Mouse (Mus musculus): ENCODE measurements at regions not wholly inside any gene's neighbourhood (a gene's known extent, or its start where the extent isn't known, plus 50 kb on each side); places are given as distances from the start of the nearest gene placed in this dataset.
"Not testable (repeated sequence)": the region's sequence is repeated elsewhere in the genome, so short reads cannot be mapped to it uniquely, and the experiment has no call there.

GRCm38 (mm10) chr11:52460190-52460780 lies 64.1 kb downstream of the 9530068E07Rik start:
- no peak overlapping the region for H3K4me3 ChIP-seq (ENCODE audit: low read depth, low read length)
- H3K9ac ChIP-seq (ENCODE audit: low read depth, low read length): no peak overlapping the region
- WGBS: 62% methylated on average over 7 of the region's 7 CpGs
- DNase-seq (ENCODE audit: low spot score) (no peak), ATAC-seq (ENCODE audit: low read depth) (no peak)
- H3K9me3 ChIP-seq (ENCODE audit: control insufficient read depth, low read length): no peaks in the 10 kb centered on the region
- no peaks in the 10 kb centered on the region for H3K4me1 ChIP-seq (ENCODE audit: control insufficient read depth, insufficient read depth, low read length)
- no peak overlapping the region for H3K27ac ChIP-seq (replicated peaks; ENCODE audit: low read depth, low read length)
- no peak overlapping the region for H3K4me2 ChIP-seq (ENCODE audit: low read depth, low read length)
- no peaks in the 10 kb centered on the region for H3K27me3 ChIP-seq (replicated peaks; ENCODE audit: control insufficient read depth, insufficient read depth, low read length)
- no peaks in the 10 kb centered on the region for H3K36me3 ChIP-seq (ENCODE audit: control insufficient read depth, insufficient read depth, low read length)

GRCm38 (mm10) chr11:52471128-52471527 lies 74.9 kb downstream of the 9530068E07Rik start:
- not testable (repeated sequence) for ATAC-seq (ENCODE audit: low read depth); H3K9me3 ChIP-seq (ENCODE audit: control insufficient read depth, low read length); H3K27ac ChIP-seq (replicated peaks; ENCODE audit: low read depth, low read length); H3K4me2 ChIP-seq (ENCODE audit: low read depth, low read length); H3K4me1 ChIP-seq (ENCODE audit: control insufficient read depth, insufficient read depth, low read length); H3K36me3 ChIP-seq (ENCODE audit: control insufficient read depth, insufficient read depth, low read length); H3K27me3 ChIP-seq (replicated peaks; ENCODE audit: control insufficient read depth, insufficient read depth, low read length); H3K9ac ChIP-seq (ENCODE audit: low read depth, low read length); DNase-seq (ENCODE audit: low spot score); H3K4me3 ChIP-seq (ENCODE audit: low read depth, low read length)
- WGBS: 81% methylated on average over 5 of the region's 6 CpGs

- not testable (repeated sequence) for H3K4me2 ChIP-seq (ENCODE audit: low read depth, low read length); H3K4me3 ChIP-seq (ENCODE audit: low read depth, low read length); H3K9ac ChIP-seq (ENCODE audit: low read depth, low read length); H3K27ac ChIP-seq (replicated peaks; ENCODE audit: low read depth, low read length); DNase-seq (ENCODE audit: low spot score); H3K36me3 ChIP-seq (ENCODE audit: control insufficient read depth, insufficient read depth, low read length); ATAC-seq (ENCODE audit: low read depth); H3K4me1 ChIP-seq (ENCODE audit: control insufficient read depth, insufficient read depth, low read length); H3K27me3 ChIP-seq (replicated peaks; ENCODE audit: control insufficient read depth, insufficient read depth, low read length); H3K9me3 ChIP-seq (ENCODE audit: control insufficient read depth, low read length)
- 42% methylated on average over 10 of the region's 10 CpGs for WGBS
These were observed 83.9 kb downstream of the 9530068E07Rik start for GRCm38 (mm10) chr11:52480111-52480510.

GRCm38 (mm10) chr11:52480694-52481093 lies 84.5 kb downstream of the 9530068E07Rik start:
- H3K4me1 ChIP-seq (ENCODE audit: control insufficient read depth, insufficient read depth, low read length); H3K4me2 ChIP-seq (ENCODE audit: low read depth, low read length); DNase-seq (ENCODE audit: low spot score); ATAC-seq (ENCODE audit: low read depth); H3K27ac ChIP-seq (replicated peaks; ENCODE audit: low read depth, low read length); H3K4me3 ChIP-seq (ENCODE audit: low read depth, low read length); H3K36me3 ChIP-seq (ENCODE audit: control insufficient read depth, insufficient read depth, low read length); H3K9ac ChIP-seq (ENCODE audit: low read depth, low read length); H3K9me3 ChIP-seq (ENCODE audit: control insufficient read depth, low read length); H3K27me3 ChIP-seq (replicated peaks; ENCODE audit: control insufficient read depth, insufficient read depth, low read length): not testable (repeated sequence)
- 85% methylated on average over 24 of the region's 24 CpGs for WGBS

- not testable (repeated sequence) for H3K27ac ChIP-seq (replicated peaks; ENCODE audit: low read depth, low read length); H3K4me2 ChIP-seq (ENCODE audit: low read depth, low read length); H3K4me3 ChIP-seq (ENCODE audit: low read depth, low read length); H3K36me3 ChIP-seq (ENCODE audit: control insufficient read depth, insufficient read depth, low read length); H3K9ac ChIP-seq (ENCODE audit: low read depth, low read length); H3K9me3 ChIP-seq (ENCODE audit: control insufficient read depth, low read length); H3K27me3 ChIP-seq (replicated peaks; ENCODE audit: control insufficient read depth, insufficient read depth, low read length); ATAC-seq (ENCODE audit: low read depth); DNase-seq (ENCODE audit: low spot score); H3K4me1 ChIP-seq (ENCODE audit: control insufficient read depth, insufficient read depth, low read length)
- WGBS: 88% methylated on average over 5 of the region's 8 CpGs
These were observed 87.3 kb downstream of the 9530068E07Rik start for GRCm38 (mm10) chr11:52483534-52483933.

- not testable (repeated sequence) for H3K4me1 ChIP-seq (ENCODE audit: control insufficient read depth, insufficient read depth, low read length); ATAC-seq (ENCODE audit: low read depth); H3K27ac ChIP-seq (replicated peaks; ENCODE audit: low read depth, low read length); H3K4me2 ChIP-seq (ENCODE audit: low read depth, low read length); H3K9ac ChIP-seq (ENCODE audit: low read depth, low read length); H3K4me3 ChIP-seq (ENCODE audit: low read depth, low read length); DNase-seq (ENCODE audit: low spot score); H3K36me3 ChIP-seq (ENCODE audit: control insufficient read depth, insufficient read depth, low read length); H3K27me3 ChIP-seq (replicated peaks; ENCODE audit: control insufficient read depth, insufficient read depth, low read length); H3K9me3 ChIP-seq (ENCODE audit: control insufficient read depth, low read length)
- WGBS: 80% methylated on average over 4 of the region's 4 CpGs
These were observed 92.3 kb downstream of the 9530068E07Rik start for GRCm38 (mm10) chr11:52488538-52488937.

- Histone ChIP-seq H3K4me3 (ENCODE audit: low read depth, low read length) (no peak overlapping the region), H3K4me2 (ENCODE audit: low read depth, low read length) (no peak overlapping the region), H3K27ac (replicated peaks; ENCODE audit: low read depth, low read length) (no peak overlapping the region), H3K36me3 (ENCODE audit: control insufficient read depth, insufficient read depth, low read length) (no peaks in the 10 kb centered on the region), H3K9me3 (ENCODE audit: control insufficient read depth, low read length) (no peaks in the 10 kb centered on the region), H3K27me3 (replicated peaks; ENCODE audit: control insufficient read depth, insufficient read depth, low read length) (no peaks in the 10 kb centered on the region), H3K4me1 (ENCODE audit: control insufficient read depth, insufficient read depth, low read length) (no peaks in the 10 kb centered on the region), H3K9ac (ENCODE audit: low read depth, low read length) (no peak overlapping the region)
- no peak for ATAC-seq (ENCODE audit: low read depth)
- WGBS: 76% methylated on average over 6 of the region's 6 CpGs
- DNase-seq (ENCODE audit: low spot score): no peak
These were observed 97.1 kb downstream of the 9530068E07Rik start for GRCm38 (mm10) chr11:52493336-52493735.

- Histone ChIP-seq H3K4me1 (ENCODE audit: control insufficient read depth, insufficient read depth, low read length) (no peaks in the 10 kb centered on the region), H3K27ac (replicated peaks; ENCODE audit: low read depth, low read length) (no peak overlapping the region), H3K9me3 (ENCODE audit: control insufficient read depth, low read length) (no peaks in the 10 kb centered on the region), H3K4me3 (ENCODE audit: low read depth, low read length) (no peak overlapping the region), H3K4me2 (ENCODE audit: low read depth, low read length) (no peak overlapping the region), H3K36me3 (ENCODE audit: control insufficient read depth, insufficient read depth, low read length) (no peaks in the 10 kb centered on the region), H3K9ac (ENCODE audit: low read depth, low read length) (no peak overlapping the region), H3K27me3 (replicated peaks; ENCODE audit: control insufficient read depth, insufficient read depth, low read length) (no peaks in the 10 kb centered on the region)
- DNase-seq (ENCODE audit: low spot score) (no peak), ATAC-seq (ENCODE audit: low read depth) (no peak)
- WGBS: 93% methylated on average over 3 of the region's 3 CpGs
These were observed 100.7 kb downstream of the 9530068E07Rik start for GRCm38 (mm10) chr11:52496908-52497307.

GRCm38 (mm10) chr11:52502759-52503365 lies 106.6 kb downstream of the 9530068E07Rik start:
- H3K4me1 ChIP-seq (ENCODE audit: control insufficient read depth, insufficient read depth, low read length): no peaks in the 10 kb centered on the region
- no peaks in the 10 kb centered on the region for H3K27me3 ChIP-seq (replicated peaks; ENCODE audit: control insufficient read depth, insufficient read depth, low read length)
- H3K36me3 ChIP-seq (ENCODE audit: control insufficient read depth, insufficient read depth, low read length): no peaks in the 10 kb centered on the region
- DNase-seq (ENCODE audit: low spot score) (no peak), ATAC-seq (ENCODE audit: low read depth) (no peak)
- no peaks in the 10 kb centered on the region for H3K9me3 ChIP-seq (ENCODE audit: control insufficient read depth, low read length)
- WGBS: 53% methylated on average over 10 of the region's 10 CpGs
- H3K4me3 ChIP-seq (ENCODE audit: low read depth, low read length): no peak overlapping the region
- no peak overlapping the region for H3K4me2 ChIP-seq (ENCODE audit: low read depth, low read length)
- no peak overlapping the region for H3K27ac ChIP-seq (replicated peaks; ENCODE audit: low read depth, low read length)
- no peak overlapping the region for H3K9ac ChIP-seq (ENCODE audit: low read depth, low read length)
